Mouse (Mus musculus): ENCODE data around the gene Fam240a.

Fam240a gene

DNA sequence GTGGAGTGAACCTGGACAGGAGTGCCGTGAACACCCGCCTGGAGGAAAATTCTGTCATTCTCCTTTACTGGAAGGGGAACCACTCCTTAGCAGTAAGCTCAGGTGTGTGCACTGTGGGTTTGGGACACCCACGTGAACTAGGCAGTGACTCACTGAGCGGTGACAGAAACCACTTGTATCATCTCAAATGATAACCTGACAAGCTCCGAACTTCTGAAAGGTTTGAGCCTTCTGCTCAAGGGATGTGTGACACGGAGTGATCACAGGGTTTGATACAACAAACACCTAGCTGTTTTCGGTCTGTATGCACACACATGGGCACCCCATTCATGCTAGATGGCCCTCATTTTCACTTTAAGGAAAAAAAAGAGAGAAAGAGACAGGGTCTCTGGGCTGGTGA is at the start of gene Fam240a:
Gene Fam240a, minus strand, starts transcription at position 76 of the 400 bp plus-strand sequence.
- Histone ChIP-seq H3K27me3 (ENCODE audit: control insufficient read depth, insufficient read depth, low read length, poor library complexity, severe bottlenecking) (no peaks in the 10 kb centered on the region), H3K36me3 (ENCODE audit: control insufficient read depth, insufficient read depth, low read length, poor library complexity, severe bottlenecking) (no peaks in the 10 kb centered on the region)
- no peak for DNase-seq (ENCODE audit: low read depth, low spot score)

DNA sequence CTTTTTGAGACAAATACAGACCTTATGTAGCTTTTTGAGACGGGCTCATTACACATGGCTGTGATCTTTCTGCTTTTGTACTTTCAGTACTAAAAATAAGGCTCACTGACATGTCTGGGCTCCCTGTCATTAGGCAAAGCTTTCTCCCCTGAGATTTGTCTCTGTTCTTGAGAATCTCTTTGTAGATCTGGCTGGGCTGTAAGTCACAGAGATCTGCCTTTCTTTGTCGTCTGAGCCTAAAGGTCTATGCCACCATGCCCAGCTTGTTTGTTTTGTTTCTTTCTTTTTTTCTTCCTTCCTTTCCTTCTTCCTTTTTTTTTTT is 49.2 kb upstream of the Fam240a start:
- Histone ChIP-seq H3K27me3 (ENCODE audit: control insufficient read depth, insufficient read depth, low read length, poor library complexity, severe bottlenecking) (no peaks in the 10 kb centered on the region), H3K36me3 (ENCODE audit: control insufficient read depth, insufficient read depth, low read length, poor library complexity, severe bottlenecking) (no peaks in the 10 kb centered on the region)
- no peak for DNase-seq (ENCODE audit: low read depth, low spot score)

DNA sequence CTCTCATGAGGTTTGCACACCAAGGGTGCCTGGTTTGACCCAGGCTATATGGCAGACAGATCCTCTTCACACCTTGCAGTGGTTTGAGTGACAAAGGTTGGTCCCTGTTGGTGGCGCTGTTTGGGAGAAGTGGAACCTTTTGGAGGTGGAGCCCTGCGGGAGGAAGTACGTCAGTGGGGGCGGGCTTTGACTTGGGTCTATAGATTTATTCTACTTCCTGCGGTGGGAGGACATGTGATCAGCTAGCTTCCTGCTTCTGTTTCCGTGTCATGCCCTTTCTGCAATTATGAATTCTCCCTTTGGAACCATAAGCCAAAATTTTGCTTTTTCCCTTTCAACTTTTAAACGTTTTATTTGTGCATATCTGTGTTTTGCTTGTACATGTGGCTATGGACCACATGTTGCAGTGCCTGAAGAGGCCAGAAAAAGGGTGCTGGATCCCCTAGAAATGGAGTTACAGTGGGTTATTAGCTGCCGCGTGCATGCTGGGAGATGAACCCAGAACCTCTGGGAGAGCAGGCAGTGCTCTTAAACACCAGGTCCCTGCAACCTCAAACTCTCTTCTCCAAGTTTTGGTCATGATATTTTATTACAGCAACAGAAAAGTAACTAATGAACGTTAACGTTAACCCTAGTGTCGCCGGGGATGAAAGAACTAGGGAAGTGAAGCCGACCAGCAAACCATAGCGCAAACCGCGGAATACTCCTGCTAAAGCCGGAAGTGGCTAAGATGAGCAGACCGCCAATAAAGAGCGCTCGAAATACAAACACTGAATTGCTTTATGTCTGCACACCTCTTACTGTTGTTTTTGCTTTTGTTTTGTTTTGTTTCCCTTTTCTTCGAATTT is 48.6 kb upstream of the Fam240a start:
- Histone ChIP-seq H3K27me3 (ENCODE audit: control insufficient read depth, insufficient read depth, low read length, poor library complexity, severe bottlenecking) (no peaks in the 10 kb centered on the region), H3K36me3 (ENCODE audit: control insufficient read depth, insufficient read depth, low read length, poor library complexity, severe bottlenecking) (no peaks in the 10 kb centered on the region)
- peak; percentile 54 for DNase-seq (ENCODE audit: low read depth, low spot score)

DNA sequence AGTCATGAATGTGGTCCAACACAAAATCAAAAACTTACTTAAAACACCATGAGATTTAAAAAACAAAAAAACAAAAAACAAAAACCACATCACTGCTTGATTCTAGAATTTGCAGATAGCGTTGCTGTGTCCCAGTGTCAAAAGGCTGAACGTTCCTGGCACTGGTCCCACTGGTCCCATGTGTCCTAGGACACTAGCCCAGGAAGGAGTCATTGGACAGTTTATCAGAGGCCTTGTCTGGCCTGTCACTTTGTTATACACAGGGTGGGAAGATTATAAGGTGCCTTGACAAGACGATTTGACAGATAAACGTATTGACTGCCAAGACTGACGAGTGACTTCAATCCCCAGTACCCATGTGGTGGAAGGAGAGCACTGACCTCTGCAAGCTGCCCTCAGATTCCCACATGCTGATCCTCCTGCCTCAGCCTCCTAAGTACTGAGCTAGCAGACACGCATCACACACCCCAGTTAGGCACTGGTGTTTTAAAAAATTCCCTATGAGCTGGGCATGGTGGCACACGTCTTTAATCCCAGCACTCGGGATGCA is 47.0 kb upstream of the Fam240a start:
- no peaks in the 10 kb centered on the region for H3K27me3 ChIP-seq (ENCODE audit: control insufficient read depth, insufficient read depth, low read length, poor library complexity, severe bottlenecking)
- H3K36me3 ChIP-seq (ENCODE audit: control insufficient read depth, insufficient read depth, low read length, poor library complexity, severe bottlenecking): no peaks in the 10 kb centered on the region
- no peak for DNase-seq (ENCODE audit: low read depth, low spot score)

DNA sequence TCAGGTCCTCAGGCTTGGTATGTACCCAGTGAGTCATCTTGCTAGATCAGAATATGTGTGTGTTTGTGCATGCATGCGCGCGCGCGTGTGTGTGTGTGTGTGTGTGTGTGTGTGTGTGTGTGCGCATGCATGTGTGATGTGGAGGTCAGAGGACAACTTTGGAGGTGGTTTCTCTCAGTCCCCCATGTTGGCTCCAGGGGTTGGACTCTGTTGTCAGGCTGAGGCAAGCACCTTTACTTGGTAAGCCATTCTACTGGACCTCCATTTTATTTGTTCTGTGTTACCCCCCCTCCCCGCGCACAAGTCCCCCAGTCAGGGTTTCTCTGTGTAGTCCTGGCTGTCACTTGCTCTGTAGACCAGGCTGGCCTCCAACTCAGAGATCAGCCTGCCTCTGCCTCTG is 44.7 kb upstream of the Fam240a start:
- no peak for DNase-seq (ENCODE audit: low read depth, low spot score)
- Histone ChIP-seq H3K36me3 (ENCODE audit: control insufficient read depth, insufficient read depth, low read length, poor library complexity, severe bottlenecking) (no peaks in the 10 kb centered on the region), H3K27me3 (ENCODE audit: control insufficient read depth, insufficient read depth, low read length, poor library complexity, severe bottlenecking) (no peaks in the 10 kb centered on the region)

DNA sequence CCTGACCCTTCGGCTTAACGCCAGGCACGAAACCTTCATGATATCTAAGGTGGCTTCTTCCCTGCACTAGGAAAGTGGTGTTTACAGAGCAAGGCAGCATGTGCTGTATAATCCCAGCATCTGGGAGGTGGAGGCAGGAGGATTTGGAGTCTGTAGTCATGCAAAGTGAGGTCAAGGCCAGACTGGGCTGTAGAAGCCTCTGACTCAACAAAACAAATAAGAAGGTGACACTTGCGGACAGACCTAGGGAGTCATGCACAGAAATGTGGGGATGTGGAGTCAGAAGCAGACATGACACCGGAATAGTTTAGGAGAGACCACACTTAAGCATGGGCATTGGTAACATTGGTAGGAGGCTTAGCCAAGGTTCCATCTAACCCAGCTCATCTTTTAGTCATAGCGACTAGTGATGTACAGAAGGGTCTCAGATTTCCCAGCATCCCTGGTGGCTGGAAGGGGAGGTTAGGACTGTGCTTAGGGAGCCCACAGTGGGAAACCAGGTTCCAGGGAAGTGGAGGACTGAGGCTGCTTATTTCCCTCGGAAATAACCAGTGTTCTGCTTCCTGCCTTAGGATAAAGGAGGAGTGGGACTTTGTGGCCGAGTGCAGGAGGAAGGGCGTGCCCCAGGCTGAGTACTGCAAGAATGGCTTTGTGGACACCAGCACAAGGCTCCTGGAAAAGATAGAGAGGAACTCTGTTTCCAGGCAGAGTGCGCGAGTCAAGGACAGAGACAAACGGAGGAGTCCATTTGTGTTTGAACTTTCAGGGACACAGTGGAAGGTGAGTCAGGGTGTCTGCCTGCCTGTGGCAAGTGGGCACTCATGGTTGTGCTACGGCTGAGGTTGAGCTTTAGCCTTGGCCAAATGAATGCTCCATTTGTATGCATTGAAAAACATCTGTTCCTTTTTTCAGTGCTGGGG is 43.8 kb upstream of the Fam240a start:
- Histone ChIP-seq H3K27me3 (ENCODE audit: control insufficient read depth, insufficient read depth, low read length, poor library complexity, severe bottlenecking) (no peaks in the 10 kb centered on the region), H3K36me3 (ENCODE audit: control insufficient read depth, insufficient read depth, low read length, poor library complexity, severe bottlenecking) (no peaks in the 10 kb centered on the region)
- no peak for DNase-seq (ENCODE audit: low read depth, low spot score)

DNA sequence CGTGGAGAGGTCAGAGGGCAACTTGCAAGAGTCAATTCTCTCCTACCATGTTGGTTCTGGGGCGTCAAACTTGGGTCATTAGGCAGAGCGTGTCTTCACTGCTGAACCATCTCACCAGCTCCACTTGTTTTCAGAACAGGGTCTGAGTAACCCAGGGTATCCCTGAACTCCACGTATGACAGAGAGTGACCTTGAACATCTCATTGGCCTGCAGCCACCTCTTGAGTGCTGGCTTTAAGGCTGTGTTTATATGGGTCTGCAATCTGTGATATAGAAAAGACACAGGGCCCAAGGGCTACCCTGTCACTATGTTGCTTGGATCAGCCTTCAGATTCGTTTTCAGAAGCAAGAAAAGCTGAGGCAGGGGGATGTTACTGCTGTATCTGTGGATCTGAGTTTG is 43.0 kb upstream of the Fam240a start:
- H3K27me3 ChIP-seq (ENCODE audit: control insufficient read depth, insufficient read depth, low read length, poor library complexity, severe bottlenecking): no peaks in the 10 kb centered on the region
- H3K36me3 ChIP-seq (ENCODE audit: control insufficient read depth, insufficient read depth, low read length, poor library complexity, severe bottlenecking): no peaks in the 10 kb centered on the region
- no peak for DNase-seq (ENCODE audit: low read depth, low spot score)

DNA sequence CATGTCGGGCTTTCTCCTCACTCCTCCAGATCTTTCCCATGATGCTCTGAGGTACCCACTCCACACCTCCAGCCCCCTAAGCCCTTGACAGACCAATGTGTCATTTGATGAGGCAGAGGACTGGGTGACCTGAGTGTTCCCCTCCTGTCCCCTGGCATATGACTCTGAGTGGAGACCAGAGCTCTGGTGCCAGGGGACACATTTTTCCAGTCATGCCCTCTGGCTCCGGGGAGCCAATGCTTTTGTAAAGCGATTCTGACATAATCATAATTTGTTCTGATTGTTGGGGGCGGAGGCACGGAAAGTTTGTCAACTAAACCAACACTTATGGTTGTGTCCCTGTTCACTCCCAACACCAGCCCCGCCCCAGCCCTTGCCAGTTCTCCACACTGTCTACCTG is 39.3 kb upstream of the Fam240a start:
- Histone ChIP-seq H3K36me3 (ENCODE audit: control insufficient read depth, insufficient read depth, low read length, poor library complexity, severe bottlenecking) (no peaks in the 10 kb centered on the region), H3K27me3 (ENCODE audit: control insufficient read depth, insufficient read depth, low read length, poor library complexity, severe bottlenecking) (no peaks in the 10 kb centered on the region)
- no peak for DNase-seq (ENCODE audit: low read depth, low spot score)

DNA sequence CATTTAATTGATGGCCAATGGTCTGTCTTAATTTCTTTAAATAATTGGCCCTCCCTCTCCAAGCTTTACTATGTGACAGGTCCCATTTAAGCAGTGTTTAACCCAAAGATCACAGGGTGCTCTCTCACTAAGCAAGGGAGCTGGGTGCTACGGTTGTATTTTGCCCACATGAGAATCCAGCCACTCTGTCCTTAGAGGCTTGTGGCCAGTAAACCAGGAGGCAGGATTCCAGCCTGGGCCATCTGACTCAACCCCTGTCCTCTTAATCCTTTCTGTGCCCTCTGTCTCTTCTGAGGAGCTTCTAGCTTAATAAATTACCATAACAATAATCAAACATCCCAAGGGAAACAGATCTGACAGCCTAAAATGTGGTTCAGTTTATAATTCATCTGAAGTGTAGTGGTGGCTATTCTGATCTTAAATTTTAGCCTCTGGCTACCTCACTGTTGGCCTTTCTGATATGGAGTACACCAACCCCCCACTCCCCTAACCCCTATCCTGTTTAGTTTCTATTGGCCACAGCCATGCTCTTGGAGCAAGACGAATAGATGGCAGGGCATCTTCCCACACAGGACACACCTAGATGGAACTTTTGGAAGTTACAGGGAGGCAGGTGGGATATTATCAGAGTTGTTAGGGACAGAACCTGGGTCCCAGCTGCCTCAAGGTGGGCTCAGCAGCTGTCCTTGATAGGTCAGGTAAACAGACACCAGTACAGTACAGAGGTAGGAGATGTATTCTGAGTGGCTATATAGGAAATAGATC is 38.2 kb upstream of the Fam240a start:
- Histone ChIP-seq H3K36me3 (ENCODE audit: control insufficient read depth, insufficient read depth, low read length, poor library complexity, severe bottlenecking) (no peaks in the 10 kb centered on the region), H3K27me3 (ENCODE audit: control insufficient read depth, insufficient read depth, low read length, poor library complexity, severe bottlenecking) (no peaks in the 10 kb centered on the region)
- DNase-seq (ENCODE audit: low read depth, low spot score): no peak

DNA sequence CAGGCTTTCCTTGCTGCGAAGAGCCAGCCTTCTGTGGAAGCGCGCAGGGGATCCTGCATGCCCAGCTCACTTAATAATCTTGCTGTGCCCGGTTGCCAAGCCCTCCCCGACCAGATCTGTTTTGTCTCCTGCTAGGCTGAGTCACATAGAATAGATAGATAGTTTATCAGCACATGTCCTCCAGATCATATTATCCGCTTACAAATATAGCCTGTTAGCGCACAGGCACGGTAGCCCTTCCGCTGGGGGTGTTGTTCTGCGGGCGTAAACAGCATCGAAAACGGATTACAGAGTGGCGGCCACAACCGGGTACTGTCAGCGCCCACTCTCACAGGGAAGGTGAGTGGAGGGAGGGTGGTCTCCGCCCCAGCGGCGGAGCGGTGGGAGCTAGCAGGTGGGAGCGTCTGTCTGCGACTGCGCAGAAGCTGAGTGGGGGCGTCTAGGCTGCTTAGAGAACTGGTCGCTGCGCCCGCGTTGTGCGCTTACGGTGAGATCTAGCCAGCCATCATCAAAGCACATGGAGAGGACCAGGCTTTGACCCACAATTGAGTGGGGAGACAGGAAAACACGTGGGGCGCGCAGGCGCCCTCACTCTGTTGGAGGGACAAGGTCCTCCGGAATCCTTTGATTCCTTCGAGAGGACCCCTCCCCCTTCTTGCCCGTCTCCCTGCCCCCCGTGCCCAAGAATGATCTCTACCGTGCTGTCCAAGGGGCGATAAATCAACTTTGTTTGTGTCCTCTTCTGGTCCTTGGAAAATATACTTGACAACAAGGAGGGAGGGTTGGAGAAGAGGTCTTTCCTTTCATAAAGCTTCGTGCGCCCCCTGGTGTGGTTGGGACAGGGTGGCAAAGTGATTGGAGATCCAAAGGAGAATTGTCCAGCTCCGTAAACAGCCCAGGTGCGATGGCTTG is 37.1 kb upstream of the Fam240a start:
- Histone ChIP-seq H3K27me3 (ENCODE audit: control insufficient read depth, insufficient read depth, low read length, poor library complexity, severe bottlenecking) (no peaks in the 10 kb centered on the region), H3K36me3 (ENCODE audit: control insufficient read depth, insufficient read depth, low read length, poor library complexity, severe bottlenecking) (no peaks in the 10 kb centered on the region)
- DNase-seq (ENCODE audit: low read depth, low spot score): peak; percentile 11

DNA sequence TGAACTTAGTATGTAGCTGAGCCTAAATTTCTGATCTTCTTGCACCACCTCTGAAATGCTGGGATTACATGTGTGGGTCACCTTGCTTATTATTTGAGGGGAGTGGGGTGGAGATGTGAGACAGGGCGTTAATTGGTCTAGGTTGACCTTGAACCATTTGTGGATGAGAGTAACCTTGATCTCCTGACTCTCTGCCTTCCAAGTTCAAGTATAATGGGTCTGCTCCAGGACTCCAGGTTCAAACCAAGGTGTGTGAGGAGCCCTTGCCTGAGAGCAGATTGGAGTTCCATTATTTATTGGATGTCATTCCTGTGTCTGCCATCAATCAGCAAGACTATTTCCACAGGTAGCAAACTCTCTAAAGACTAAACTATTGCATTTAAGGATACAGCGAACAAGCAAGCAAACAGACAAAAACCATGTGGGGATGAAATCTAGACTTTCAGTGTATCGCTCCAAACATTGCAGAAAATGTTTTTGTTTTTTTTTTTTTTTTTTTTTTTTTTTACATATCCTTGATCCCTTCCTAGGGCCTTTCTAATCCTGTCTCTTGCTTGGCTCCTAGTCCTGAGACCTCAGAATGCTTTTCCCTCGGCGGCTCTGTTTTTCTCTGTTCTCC is 36.4 kb upstream of the Fam240a start:
- H3K27me3 ChIP-seq (ENCODE audit: control insufficient read depth, insufficient read depth, low read length, poor library complexity, severe bottlenecking): no peaks in the 10 kb centered on the region
- DNase-seq (ENCODE audit: low read depth, low spot score): no peak
- H3K36me3 ChIP-seq (ENCODE audit: control insufficient read depth, insufficient read depth, low read length, poor library complexity, severe bottlenecking): no peaks in the 10 kb centered on the region

DNA sequence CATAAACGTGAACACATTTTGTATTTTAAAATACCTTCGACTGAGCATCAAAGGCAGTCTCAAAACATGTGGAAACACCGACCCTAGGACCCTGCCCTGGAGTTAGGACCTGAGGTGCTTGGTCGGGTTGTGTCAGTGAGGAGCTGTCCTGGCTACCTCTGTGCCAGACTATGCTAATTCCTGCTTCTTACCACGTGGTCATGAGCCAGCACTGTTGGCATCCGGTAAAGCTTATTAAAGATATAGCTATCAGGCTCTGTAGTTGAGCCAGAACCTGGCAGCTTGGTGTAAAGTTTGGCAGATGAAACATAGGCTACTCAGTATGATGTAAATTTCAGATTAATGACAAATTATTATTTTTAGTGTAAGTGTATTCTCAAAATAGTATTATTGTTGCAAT is 35.7 kb upstream of the Fam240a start:
- no peaks in the 10 kb centered on the region for H3K36me3 ChIP-seq (ENCODE audit: control insufficient read depth, insufficient read depth, low read length, poor library complexity, severe bottlenecking)
- H3K27me3 ChIP-seq (ENCODE audit: control insufficient read depth, insufficient read depth, low read length, poor library complexity, severe bottlenecking): no peaks in the 10 kb centered on the region
- no peak for DNase-seq (ENCODE audit: low read depth, low spot score)

DNA sequence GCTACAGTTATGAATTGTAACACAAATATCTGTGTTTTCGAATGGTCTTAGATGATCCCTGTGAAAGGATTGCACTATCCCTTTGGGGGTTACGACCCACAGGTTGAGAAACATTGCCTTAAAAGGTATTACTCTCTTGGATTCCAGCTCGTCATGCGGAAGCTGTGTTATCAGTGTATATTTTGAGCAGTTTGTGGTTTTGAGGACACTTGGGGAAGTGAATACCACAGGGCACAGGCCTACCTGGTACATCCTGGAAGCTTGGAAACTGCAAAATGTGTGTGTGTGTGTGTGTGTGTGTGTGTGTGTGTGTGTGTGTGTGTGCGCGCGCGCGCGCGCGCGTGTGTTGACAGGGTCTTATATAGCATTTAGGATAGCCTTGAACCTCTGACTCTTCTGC is 35.2 kb upstream of the Fam240a start:
- DNase-seq (ENCODE audit: low read depth, low spot score): no peak
- H3K27me3 ChIP-seq (ENCODE audit: control insufficient read depth, insufficient read depth, low read length, poor library complexity, severe bottlenecking): no peaks in the 10 kb centered on the region
- H3K36me3 ChIP-seq (ENCODE audit: control insufficient read depth, insufficient read depth, low read length, poor library complexity, severe bottlenecking): no peaks in the 10 kb centered on the region

All from splenic B cell, adult 2 months (primary cell).